Mouse (Mus musculus) cerebellum, postnatal 25 days (tissue): ENCODE measurements around the gene Cdh13.

ENCODE experiments used
- DNase-seq, 2 experiments: peaks; one replicate each; pipeline ENCODE4 v3.0.0; 2021; ENCODE audit warnings: mixed read lengths in 2 of 2

The Cdh13 gene

DNA sequence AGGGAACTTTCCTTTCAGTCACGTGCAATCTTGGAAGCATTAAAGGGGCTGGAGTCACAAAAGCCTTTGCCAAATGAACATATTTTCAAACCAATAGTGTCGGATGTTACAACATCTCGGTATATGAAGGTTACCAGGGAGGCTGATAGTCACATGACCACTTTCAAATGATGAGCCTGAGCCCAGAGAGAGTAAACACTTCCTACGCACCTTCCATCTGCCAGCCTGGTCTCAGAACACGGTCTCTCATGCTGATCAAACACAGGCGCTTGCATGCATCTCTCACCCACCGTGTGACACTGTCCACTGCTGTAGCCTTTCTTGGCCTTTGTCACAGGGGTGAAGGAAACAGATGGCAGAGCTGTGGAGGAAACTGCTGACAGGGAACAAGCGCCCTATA, 313.3 kb downstream of the Cdh13 start:
- no peak for DNase-seq

DNA sequence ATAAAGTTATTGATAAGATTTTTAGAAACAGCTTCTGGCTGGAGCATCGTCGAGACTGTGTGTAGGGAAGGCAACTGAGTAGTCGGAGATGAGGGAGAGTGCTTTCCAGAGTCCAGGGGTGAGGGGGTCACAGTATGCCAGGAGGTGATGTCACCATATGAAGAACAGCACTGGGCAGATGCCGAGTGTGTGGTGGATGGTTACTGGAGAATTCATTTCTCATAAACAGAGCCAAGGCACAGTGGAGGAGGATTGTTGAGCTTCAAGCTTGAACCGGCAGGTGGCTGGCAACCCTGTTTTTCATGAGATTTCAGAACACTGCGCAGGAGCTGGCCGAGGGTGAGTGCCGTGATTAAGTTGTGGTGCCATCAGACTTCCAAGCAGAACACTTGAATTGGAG, 317.8 kb downstream of the Cdh13 start:
- DNase-seq, result peak; percentile 10 to 12

DNA sequence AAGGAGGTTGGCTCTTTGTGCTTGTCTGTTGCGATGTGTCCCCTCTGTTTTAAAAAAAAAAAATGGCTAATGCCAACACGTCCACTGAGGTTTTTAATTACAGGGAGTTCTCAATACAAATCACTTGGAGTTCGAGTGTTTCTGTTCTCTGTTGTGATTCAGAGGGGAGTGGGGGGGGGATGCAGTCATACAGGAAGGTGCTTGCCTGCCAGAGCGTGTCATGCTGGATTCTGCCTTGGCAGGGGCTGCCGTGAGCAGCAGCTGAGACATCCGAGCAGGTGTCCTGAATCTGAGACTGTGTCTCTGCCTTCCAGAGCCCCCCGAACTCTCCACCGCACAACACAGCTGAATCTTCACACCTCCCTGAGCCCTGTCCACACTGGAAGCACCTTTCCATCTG, 318.5 kb downstream of the Cdh13 start:
- DNase-seq, result peak in 1 of 2 experiments; percentile 17

DNA sequence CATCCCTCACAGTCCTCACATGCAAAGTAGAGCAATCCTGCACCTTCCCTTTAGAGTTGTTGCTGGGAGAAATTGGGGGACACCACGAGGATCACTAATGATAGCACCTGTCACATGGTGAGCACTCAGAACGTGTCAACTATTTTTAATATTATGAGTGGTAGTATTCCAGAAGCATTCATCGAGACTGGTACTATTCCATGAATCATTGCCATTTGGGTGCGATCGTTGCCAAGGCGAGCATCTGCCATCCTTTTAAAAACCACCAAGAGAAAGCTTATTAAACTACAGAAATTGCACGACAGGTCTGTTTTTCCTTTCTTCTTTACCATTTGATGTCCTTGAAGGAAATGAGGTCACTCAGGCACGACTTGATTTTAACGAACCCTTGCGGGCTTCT, 328.0 kb downstream of the Cdh13 start:
- DNase-seq, result peak; percentile 57 to 71

DNA sequence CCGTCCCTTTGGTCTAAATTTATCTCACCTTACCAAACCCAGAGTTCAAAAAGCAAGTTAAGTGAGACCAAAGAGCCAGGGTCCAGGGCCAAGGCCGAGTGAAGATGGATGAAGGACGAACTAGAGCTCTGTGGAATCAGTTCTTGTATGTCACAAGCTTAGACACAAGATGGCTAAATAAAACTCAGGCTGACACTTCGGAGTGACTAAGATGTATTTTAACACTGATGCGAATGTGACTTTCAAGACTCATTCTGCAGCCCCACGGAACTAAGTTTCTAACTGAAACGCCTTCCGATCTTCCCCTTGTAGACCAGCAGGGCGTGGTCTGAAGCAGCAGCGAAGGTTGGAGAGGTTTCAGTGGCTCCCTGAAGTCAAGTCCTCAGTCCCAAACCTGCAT, 334.7 kb downstream of the Cdh13 start:
- no peak for DNase-seq

DNA sequence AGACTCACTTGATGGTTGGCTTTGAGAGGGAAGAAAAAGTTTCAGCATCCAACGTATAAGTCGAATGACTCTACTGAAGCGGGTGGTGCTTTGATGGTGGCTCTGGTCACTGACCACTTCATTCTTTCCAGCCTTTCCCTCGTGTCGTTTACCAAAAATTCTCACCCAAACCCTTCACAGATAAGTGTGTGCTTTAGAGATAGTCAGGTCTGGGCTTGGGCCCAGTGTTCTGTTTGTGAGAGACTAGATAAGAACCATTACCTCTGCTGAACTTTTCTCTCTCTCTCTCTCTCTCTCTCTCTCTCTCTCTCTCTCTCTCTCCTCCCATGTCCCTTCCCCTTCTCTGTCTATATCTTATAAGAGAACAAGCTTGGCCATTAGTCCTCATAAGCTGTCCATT, 342.9 kb downstream of the Cdh13 start:
- DNase-seq, result no peak

DNA sequence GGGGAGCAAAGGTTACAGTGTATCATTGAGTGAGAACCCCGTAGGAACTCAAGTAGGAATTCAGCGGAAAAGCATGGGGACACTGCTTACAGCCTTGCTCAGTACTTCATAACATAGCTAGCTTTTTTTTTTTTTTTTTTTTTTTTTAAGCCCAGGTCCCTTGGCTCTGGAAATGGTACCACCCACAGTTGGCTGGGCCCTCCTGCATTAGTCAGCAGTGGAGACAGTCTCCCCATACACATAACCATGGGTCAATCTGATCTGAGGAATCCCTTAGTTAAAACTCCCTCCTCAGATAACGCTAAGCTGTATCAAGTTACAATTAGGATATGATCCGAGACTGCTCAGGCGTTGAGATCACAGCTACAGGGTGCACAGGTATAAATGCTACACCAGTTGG, 344.2 kb downstream of the Cdh13 start:
- DNase-seq, result no peak

DNA sequence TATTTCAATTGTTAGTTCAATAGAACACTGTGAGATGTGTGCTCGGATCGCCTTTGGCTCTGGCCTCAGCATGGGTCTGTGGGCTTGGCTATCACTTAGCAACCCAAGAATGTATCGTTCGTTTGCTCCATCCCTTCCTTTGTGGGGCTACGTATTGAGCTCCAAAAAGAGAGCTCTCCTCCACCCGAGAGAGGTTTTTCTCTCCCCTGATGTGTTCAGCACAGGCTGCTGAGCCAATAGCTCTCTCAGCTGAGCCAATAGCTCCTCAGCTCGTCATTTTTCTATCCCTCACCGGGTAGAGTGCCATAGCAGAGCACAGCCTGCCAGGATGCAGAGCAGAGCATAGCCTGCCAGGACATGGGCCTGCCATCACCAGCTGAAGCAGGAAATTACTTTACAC, 345.2 kb downstream of the Cdh13 start:
- peak in 1 of 2 experiments; percentile 27 for DNase-seq

DNA sequence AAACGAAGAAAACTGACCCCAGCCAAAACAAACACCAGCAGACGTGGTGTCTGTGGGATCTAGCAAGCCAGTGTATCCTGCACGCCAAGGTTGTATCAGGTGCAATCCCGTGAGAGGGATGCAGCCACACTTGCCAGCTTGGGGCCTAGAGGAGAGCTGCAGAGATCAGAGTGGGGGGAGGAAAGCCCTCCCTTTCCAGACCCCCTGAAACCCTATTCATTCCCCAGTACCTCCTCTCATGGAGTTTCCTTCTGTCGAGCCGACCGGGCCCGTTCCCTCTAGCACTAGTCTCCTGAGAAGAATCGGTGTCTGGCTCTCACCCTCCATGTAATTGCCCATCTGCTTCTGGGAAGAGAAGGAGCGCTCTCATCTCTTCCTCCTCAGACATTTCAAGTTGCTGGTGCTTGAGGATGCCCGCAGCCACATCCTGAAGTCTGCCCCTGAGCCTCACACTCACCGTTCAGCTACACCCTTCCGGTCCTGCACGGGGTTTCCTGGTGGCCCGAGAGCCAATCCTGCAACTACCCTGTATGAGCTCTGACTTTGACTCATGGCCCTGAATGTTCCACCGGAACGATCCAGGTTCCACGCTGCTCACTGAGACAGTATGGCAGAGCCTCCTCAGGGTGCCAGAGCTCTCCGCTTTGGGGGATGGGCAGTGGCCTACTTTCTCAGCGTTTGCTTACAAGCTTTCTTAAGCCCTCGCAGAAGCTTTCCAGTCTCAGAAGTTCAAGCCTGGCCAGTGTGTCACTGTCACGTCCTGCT, 351.9 kb downstream of the Cdh13 start:
- peak; percentile 50 to 58 for DNase-seq

DNA sequence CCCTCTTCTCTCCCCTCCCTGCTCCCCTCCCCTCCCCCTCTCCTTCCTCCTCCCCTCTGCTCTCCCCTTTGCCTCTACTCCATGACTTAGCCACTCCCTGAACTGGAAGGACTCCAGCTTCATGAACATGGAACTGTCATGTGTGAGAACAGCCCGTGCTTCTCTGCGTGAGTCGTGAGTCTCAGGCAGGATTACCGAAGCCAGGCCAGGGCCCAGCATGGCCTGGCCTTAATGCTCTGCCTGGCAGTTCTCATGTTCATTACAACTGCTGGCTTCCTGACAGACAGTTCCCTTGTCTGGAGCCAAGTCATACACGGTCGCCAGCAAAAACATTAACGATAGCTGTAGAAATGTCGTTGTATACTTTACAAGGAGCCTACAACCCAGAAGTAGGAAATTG, 356.1 kb downstream of the Cdh13 start:
- peak; percentile 61 to 67 for DNase-seq

DNA sequence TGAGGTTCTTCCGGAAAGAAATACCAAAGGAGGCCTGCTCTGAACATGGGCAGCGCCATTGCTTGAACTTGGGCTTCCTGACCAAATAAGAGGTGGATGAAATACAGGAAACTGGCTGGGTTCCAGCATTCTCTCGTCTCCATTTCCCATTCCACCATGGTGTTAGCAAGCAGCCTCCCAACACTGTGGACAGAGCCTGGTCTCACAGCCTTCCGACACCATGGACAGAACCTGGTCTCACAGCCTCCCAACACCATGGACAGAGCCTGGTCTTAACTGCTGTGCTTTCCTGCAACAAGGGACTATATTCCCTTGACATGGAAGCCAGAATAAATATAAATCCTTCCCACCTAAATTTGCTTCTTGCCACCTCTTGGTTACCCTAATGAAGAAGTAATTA, 358.3 kb downstream of the Cdh13 start:
- no peak for DNase-seq

DNA sequence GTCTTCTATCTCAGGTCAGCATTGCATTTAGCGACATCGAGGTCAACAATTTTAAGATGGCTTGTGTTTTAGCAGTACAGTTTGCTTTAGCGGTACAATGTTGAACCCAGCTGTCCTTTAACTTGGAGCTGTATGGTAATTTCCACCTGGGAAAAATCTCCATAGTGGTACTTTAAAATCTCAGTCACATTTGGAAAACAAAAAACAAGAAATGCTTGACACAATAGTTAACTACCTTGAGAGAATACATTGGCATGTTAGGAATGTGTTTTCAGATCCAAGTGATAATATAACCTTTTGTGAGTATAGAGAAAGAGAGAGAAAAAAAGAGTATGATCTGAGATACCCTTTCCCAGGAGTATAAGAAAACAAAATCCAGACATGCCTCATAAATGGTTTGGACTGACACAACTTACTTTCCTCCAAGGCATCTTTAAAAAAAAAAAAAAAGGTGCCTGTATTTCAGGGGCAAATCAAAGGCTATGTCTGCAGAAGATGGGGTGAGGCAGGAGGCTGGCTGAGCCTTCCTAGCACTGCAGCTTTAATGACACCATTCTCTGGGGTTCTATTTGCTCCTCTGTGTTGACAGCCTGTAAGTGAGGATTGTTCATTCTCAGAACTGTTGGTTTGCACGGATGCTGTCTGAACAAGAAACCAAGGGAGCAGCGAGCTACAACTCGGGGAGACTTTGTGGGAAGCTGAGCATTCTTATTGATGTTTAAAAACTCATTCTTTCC, 365.4 kb downstream of the Cdh13 start:
- no peak for DNase-seq

DNA sequence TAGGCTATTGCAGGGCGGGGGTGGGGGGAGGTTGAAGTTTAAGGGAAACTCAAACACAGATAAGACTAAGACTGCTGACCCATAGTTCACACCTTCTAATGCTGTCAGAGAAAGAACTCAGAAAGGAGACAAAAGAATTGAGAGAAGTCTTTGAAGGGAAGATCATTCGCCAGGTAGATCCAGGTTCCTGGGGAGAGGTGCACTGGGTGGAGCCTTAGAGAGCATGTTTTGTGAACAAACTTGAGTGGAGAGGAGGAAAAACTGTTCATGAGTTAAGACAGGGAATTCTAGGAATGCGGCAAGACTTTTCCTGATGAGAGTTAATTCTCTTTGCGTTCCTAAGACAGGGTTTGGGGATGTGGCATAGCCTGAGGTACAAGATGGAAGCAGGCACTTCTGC, 366.4 kb downstream of the Cdh13 start:
- no peak for DNase-seq

DNA sequence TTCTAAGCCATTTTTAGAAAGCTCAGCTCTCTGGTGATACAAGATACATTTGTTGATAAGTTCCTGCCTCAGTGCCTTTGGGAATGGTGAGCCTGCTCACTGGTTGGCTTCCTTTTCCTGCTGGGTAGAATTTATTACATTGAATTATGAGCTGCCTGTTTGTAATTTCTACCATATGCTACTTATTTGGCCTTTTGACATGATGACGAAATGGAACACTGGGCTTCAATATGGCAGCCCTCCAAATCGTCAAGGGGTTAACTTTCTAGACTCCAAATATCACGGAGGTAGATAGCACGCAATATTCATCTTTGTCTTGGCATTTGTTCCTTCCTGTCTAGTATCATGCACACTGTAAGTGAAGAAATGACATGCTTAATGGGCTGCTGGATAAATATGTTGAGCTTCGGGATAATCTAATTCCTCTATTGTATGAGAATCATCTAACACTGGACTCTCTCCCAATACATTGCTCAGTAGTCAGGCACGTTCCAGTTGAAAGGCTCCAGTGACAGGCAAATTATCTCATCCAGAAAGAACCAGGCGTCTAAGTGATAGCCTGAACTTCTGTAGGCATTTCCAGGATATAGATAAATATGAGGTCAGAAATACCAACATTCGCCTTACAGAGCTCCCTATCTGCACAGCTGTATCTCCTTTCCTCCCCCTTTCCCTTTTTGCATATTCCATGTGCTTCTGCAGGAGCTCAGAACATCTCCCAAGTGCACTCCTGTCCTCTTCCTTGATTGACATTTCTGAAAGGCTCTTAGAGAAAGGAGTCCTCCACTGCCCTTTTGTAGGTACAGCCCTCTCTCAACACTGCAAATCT, 378.7 kb downstream of the Cdh13 start:
- DNase-seq, result no peak

DNA sequence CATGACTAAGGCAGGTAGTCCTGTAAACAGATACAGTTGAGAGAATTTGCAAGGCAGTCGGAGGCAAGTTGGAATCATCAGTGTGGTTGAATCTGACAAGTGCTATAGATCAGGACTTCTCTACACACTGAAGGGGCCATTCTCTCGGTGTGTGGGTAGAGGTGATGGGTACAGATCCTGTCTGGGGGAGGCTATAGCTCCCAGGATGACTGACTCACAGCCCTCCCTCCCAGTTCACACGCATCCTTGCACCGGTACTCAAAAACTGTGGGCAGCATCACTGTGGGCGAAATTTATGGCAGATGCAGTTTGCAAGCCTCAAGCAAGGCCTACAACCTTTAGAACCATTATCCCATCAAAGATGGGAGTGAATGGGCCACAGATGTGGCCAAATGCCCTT, 381.5 kb downstream of the Cdh13 start:
- DNase-seq, result no peak

DNA sequence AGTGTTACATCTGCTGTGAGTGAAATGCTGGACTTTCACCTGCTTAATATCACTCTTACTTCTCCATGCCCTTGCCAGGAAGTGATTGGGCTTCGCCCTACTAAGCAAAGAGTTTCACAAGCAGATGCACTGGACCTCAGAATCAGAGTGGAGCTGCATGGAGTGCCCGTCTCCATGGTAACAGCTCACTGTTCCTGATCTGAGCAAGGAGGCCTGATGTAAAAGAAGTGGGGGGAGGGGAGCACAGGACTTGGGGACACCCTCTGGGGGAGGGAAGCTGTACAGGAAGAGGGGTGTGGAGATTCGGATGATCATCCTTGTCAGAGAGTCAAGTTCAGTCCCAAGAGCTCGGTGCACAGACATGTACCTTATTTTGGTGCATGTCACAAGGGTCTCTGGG, 384.2 kb downstream of the Cdh13 start:
- DNase-seq, result no peak

DNA sequence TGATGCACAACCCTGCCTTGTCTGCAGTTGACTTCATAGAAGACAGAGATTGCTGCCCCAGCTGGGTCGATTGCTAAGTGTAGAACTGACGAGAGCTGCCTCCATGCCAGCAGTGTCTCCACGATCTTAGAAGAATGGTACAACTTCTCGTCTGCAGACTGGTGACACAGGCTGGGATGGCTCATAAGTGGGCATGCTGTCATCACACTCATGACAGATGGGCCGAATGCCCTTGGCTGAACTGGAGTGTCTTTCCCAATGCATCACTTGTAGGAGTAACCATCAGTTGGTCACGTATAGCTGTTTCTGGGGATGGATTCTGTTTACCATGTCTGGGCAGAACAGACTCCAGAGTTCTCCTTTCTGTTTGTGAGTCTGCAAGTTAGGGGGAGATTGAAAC, 392.7 kb downstream of the Cdh13 start:
- no peak for DNase-seq

DNA sequence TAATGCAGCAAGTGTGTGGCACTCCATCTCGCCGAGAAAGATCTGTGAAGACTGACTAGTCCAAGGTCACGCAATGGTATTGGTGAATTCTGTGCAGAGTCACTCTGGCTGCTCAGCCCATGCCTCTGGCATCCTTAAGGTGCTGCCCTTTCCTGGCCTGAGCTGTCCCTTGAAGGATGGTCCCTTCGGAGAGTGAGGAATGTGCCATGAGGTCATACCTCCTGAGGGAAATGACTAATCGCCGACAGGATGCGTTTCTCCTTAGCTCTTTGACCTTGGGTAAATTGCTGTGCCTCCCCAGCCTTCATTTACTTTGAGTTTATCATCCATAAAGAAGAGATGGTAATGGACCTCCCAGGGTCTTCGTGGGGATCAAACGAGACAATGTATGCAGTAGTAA, 395.8 kb downstream of the Cdh13 start:
- no peak for DNase-seq

DNA sequence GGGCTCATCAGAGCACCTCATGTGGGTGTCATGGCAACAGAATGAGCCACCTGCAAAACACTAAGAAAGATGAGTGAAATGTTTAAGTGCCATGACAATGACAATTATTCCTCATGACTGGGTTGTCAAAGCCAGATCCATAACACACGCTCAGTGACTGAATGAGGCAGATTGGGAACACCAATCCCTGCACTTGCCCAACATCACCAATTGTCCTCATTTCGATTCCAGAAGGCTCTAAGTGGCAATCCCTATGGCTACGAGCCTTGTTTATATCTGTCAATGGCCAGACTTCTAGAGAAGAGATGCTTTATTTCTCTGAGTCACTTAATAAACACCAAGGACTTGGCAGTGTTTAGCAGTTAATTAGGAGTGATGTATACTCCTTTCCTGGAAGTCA, 399.9 kb downstream of the Cdh13 start:
- DNase-seq, result no peak

DNA sequence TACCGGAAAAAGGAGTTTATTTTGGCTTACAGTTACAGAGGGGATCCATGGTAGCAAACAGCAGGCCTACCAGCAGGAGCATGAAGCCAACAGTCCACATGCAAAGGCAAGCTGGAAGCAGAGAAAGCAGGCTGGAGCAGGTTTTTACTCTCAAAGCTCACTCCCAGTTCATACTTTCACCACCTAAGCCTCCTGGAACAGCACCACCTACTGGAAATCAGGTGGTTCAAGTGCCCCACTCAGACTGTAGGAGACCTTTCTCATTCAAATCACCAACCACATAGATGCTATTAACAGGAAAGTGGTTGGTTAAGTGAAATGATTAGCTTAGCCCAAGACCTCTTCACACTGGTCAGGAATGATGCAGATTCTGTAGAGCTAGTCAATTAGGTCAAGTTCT, 402.3 kb downstream of the Cdh13 start:
- DNase-seq, result no peak

DNA sequence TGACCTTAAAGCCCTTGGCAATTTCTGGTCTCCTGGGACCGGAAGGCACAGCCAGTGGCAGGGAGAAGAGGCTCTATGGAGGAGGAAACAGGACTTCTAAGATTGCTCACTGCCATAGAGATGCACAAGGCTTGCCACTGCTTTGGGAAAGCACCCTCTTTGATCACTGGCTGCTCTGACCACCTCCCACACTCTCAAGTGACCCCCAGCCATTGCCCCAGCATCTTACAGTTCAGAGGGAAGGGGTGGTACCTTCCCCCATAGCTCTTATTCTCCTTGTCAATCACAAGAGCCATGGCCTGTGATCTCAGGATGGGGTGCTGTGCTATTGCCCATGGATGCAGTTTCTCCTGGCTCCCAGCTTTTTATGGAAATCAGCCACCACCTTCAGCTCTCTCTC, 406.3 kb downstream of the Cdh13 start:
- no peak for DNase-seq

DNA sequence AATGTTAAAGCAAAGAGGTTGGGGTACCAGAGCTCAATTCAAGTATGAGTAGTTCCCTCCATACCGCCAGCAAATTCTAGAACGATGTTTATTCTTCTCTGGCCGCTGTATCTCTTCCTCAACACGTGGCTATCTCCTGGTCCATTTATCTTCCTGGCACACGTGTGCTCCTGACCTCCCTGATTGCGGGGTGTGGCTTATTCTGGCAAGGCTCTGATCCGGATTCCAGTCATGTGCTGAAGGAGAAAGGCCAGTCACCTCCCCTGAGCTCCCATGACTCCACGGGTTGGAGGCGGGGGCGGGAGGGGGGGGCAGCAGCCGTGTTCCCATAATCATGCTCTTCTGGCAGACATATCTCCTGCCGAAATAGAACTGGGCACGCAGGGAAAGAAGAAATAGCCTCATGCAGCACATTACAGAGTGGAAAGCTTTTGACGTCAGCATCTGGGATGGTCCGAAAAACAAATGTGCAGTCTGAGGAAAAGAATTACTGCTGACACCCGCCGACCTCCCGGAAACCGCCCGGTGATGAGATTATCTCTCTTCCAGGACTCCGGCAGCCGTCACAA, 417.9 kb downstream of the Cdh13 start:
- no peak for DNase-seq

DNA sequence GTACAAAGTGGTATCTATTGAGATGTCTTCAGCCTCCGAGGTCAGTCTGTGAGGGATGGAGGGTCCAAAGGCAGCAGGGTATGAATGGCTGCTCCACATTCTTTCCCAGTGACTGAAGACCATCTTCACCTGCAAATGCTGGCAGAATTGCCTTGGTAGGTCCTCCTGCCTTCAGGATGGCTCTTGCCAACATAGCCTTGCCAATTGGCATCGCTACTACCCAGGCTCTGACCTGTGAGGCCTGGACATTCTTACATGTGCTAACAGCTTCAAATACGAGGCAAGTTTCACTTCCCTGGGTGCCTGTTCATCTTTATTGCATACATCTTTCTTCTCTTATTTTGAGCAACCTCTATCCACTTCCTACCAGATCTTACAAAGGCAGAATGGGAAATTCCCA, 425.8 kb downstream of the Cdh13 start:
- DNase-seq, result peak in 1 of 2 experiments; percentile 17
